Mouse (Mus musculus) limb, embryonic 11.5 days (tissue): Measurements from ENCODE around the gene Ly6g5b. TPM values are rescaled to one million over a fixed set of nuclear protein-coding genes. Genes with fewer than 3 reads are reported as not detected.

Experiments
- ATAC-seq: fragments of 200-750 bp; cut with Nextera tagmentation; 2 replicates; pipeline ENCODE4 v1.8.0; 2017; ENCODE audit warnings: low read depth; ENCODE audit not compliant: insufficient number of reproducible peaks, low FRiP score, low TSS enrichment
- DNase-seq: peaks from one replicate; pipeline ENCODE4 v3.0.0-alpha.2; 2015; ENCODE audit warnings: low spot score
- H3K27ac ChIP-seq: fragments of 300-500 bp; sonication (generic); replicated peaks from 2 replicates; pipeline ENCODE4 v1.5.1; 2014; ENCODE audit warnings: low read depth, mild to moderate bottlenecking, low read length
- H3K27me3 ChIP-seq: fragments of 300-500 bp; sonication (generic); 2 replicates; pipeline ENCODE4 v1.6.1; 2014; ENCODE audit warnings: mild to moderate bottlenecking, low read length, mixed read lengths; ENCODE audit not compliant: control insufficient read depth, insufficient read depth
- H3K36me3 ChIP-seq: fragments of 300-500 bp; sonication (generic); 2 replicates; pipeline ENCODE4 v1.6.1; 2014; ENCODE audit warnings: mild to moderate bottlenecking, low read length, moderate library complexity, mixed read lengths; ENCODE audit not compliant: control insufficient read depth, insufficient read depth
- H3K4me1 ChIP-seq: fragments of 300-500 bp; sonication (generic); 2 replicates; pipeline ENCODE4 v1.6.1; 2014; ENCODE audit warnings: low read length, mixed read lengths; ENCODE audit not compliant: control insufficient read depth, insufficient read depth
- H3K4me2 ChIP-seq: fragments of 300-500 bp; sonication (generic); 2 replicates; pipeline ENCODE4 v1.6.1; 2014; ENCODE audit warnings: low read depth, mild to moderate bottlenecking, moderate library complexity; ENCODE audit not compliant: severe bottlenecking
- H3K4me3 ChIP-seq: fragments of 300-500 bp; sonication (generic); 2 replicates; pipeline ENCODE4 v1.5.1; 2014; ENCODE audit warnings: low read depth, low read length
- H3K9ac ChIP-seq: fragments of 300-500 bp; sonication (generic); 2 replicates; pipeline ENCODE4 v1.6.1; 2014; ENCODE audit warnings: mild to moderate bottlenecking, low read length
- H3K9me3 ChIP-seq: fragments of 300-500 bp; sonication (generic); 2 replicates; pipeline ENCODE4 v1.6.1; 2016; ENCODE audit warnings: low read length; ENCODE audit not compliant: control insufficient read depth
- WGBS: fragments of 180-500 bp; shearing (Covaris S2); extraction: QIAGEN DNeasy Blood & Tissue Kit; methylation state at CpG from one replicate; pipeline ENCODE4 v1.1.7; 2014; 5-methylcytosine and 5-hydroxymethylcytosine counted together
- polyA plus RNA-seq: library from polyadenylated mRNA; unstranded; fragments of >200 nt; fragmentation: Nextera tagmentation; extraction: Ambion mirVana; gene quantifications from 2 replicates; pipeline ENCODE4 v1.2.1, GENCODE M21; 2014

Ly6g5b gene
- polyA plus RNA-seq, 1 experiment from 2014 or later: 0.75 TPM

GRCm38 (mm10) chr17:35064951-35065947 is 50.0 kb downstream of the Ly6g5b start, which contains the start of gene Ly6g6c:
Ly6g6c (plus strand) TSS chr17:35065388.
- DNase-seq: peak; percentile 71

GRCm38 (mm10) chr17:35064378-35064877 is 50.8 kb downstream of the Ly6g5b start:
- peak overlapping the region; percentile 74 for H3K4me2 ChIP-seq
- no peaks in the 10 kb centered on the region for H3K9me3 ChIP-seq
- H3K4me3 ChIP-seq: no peak overlapping the region
- no peak for ATAC-seq
- 26% methylated on average over 10 of the region's 10 CpGs for whole genome bisulfite sequencing
- H3K36me3 ChIP-seq: peaks cover 11% of the 10 kb centered on the region
- peaks cover 27% of the 10 kb centered on the region for H3K27me3 ChIP-seq
- H3K27ac ChIP-seq: peak overlapping the region; percentile 51; the same call in 1 of the 2 replicates
- DNase-seq: no peak
- peaks cover 19% of the 10 kb centered on the region for H3K4me1 ChIP-seq
- H3K9ac ChIP-seq: no peak overlapping the region

More at GRCm38 (mm10) chr17:35064951-35065947, 50.0 kb downstream of the Ly6g5b start, which contains the start of gene Ly6g6c:
- H3K4me2 ChIP-seq: peak within 1 kb of the TSS; percentile 74
- H3K36me3 ChIP-seq: peaks cover 11% of the 10 kb centered on the region
- ATAC-seq: peak; percentile 31; the same call in 1 of the 2 replicates
- H3K27ac ChIP-seq: peak within 1 kb of the TSS; percentile 51; the same call in 1 of the 2 replicates
- H3K27me3 ChIP-seq: peaks cover 27% of the 10 kb centered on the region
- peak within 1 kb of the TSS; percentile 21 for H3K4me3 ChIP-seq
- H3K9me3 ChIP-seq: no peaks in the 10 kb centered on the region
- H3K9ac ChIP-seq: peak within 1 kb of the TSS; percentile 49
- H3K4me1 ChIP-seq: peaks cover 16% of the 10 kb centered on the region
- WGBS: 2% methylated on average over 48 of the region's 48 CpGs

Other genes starting within 250 kb of the Ly6g5b start
- gene Zbtb12, start 235.9 kb downstream of the Ly6g5b start, polyA plus RNA-seq: 1.9 and 2.3 TPM in 2 replicates
- not detected in 2 replicates for gene Gm20547, start 233.4 kb downstream of the Ly6g5b start, polyA plus RNA-seq
- gene C2, start 217.2 kb downstream of the Ly6g5b start, polyA plus RNA-seq: 0.44 and 0.58 TPM in 2 replicates
- 77.8 and 78.9 TPM in 2 replicates for gene Ehmt2, start 217.0 kb downstream of the Ly6g5b start, polyA plus RNA-seq
- gene Slc44a4, start 201.0 kb downstream of the Ly6g5b start, polyA plus RNA-seq: 0.21 TPM in 1 of 2 replicates, not detected in the other
- gene Neu1, start 184.2 kb downstream of the Ly6g5b start, polyA plus RNA-seq: 10.3 and 12.8 TPM in 2 replicates
- 0.43 and 0.44 TPM in 2 replicates for gene Hspa1b, start 156.2 kb downstream of the Ly6g5b start, polyA plus RNA-seq
- 0.36 and 0.43 TPM in 2 replicates for gene Gm20481, start 145.5 kb downstream of the Ly6g5b start, polyA plus RNA-seq
- gene Hspa1a, start 143.3 kb downstream of the Ly6g5b start, polyA plus RNA-seq: 0.75 and 4.0 TPM in 2 replicates
- 1.5 and 1.6 TPM in 2 replicates for gene Hspa1l, start 142.7 kb downstream of the Ly6g5b start, polyA plus RNA-seq
- gene Lsm2, start 133.6 kb downstream of the Ly6g5b start, polyA plus RNA-seq: 266 and 271 TPM in 2 replicates
- 124 and 140 TPM in 2 replicates for gene Vars, start 114.4 kb downstream of the Ly6g5b start, polyA plus RNA-seq
- gene Vwa7, start 98.8 kb downstream of the Ly6g5b start, polyA plus RNA-seq: 0.07 and 0.16 TPM in 2 replicates
- gene Sapcd1, start 87.4 kb downstream of the Ly6g5b start, polyA plus RNA-seq: 1.4 TPM in 2 replicates
- gene Msh5, start 68.7 kb downstream of the Ly6g5b start, polyA plus RNA-seq: 3.5 and 3.7 TPM in 2 replicates
- 52.1 and 76.7 TPM in 2 replicates for gene Clic1, start 65.5 kb downstream of the Ly6g5b start, polyA plus RNA-seq
- 553 and 582 TPM in 2 replicates for gene Ddah2, start 56.4 kb downstream of the Ly6g5b start, polyA plus RNA-seq
- 0.16 TPM in 1 of 2 replicates, not detected in the other for gene Ly6g6c, start 50.0 kb downstream of the Ly6g5b start, polyA plus RNA-seq
- gene Mpig6b, start 49.2 kb downstream of the Ly6g5b start, polyA plus RNA-seq: 0.84 and 1.2 TPM in 2 replicates
- gene Ly6g6e, start 38.5 kb downstream of the Ly6g5b start, polyA plus RNA-seq: 1.5 and 2.1 TPM in 2 replicates
- 0.72 and 1.6 TPM in 2 replicates for gene Ly6g6d, start 37.4 kb downstream of the Ly6g5b start, polyA plus RNA-seq
- 0.27 and 0.73 TPM in 2 replicates for gene Ly6g6f, start 29.8 kb downstream of the Ly6g5b start, polyA plus RNA-seq
- 43.1 and 46.9 TPM in 2 replicates for gene Abhd16a, start 26.2 kb downstream of the Ly6g5b start, polyA plus RNA-seq
- not detected in 2 replicates for gene Ly6g5c, start 7.1 kb downstream of the Ly6g5b start, polyA plus RNA-seq
- 24.0 and 29.1 TPM in 2 replicates for gene Gpank1, start 6.0 kb upstream of the Ly6g5b start, polyA plus RNA-seq
- 277 and 290 TPM in 2 replicates for gene Csnk2b, start 6.6 kb upstream of the Ly6g5b start, polyA plus RNA-seq
- 8.6 and 8.9 TPM in 2 replicates for gene D17H6S53E, start 10.9 kb upstream of the Ly6g5b start, polyA plus RNA-seq
- 0.44 and 1.5 TPM in 2 replicates for gene Apom, start 16.6 kb upstream of the Ly6g5b start, polyA plus RNA-seq
- 103 and 104 TPM in 2 replicates for gene Bag6, start 19.8 kb upstream of the Ly6g5b start, polyA plus RNA-seq
- 215 and 234 TPM in 2 replicates for gene Prrc2a, start 49.5 kb upstream of the Ly6g5b start, polyA plus RNA-seq
- 3.4 and 3.9 TPM in 2 replicates for gene Aif1, start 60.6 kb upstream of the Ly6g5b start, polyA plus RNA-seq
- 4.0 and 4.7 TPM in 2 replicates for gene Lst1, start 73.0 kb upstream of the Ly6g5b start, polyA plus RNA-seq
- gene Ltb, start 79.0 kb upstream of the Ly6g5b start, polyA plus RNA-seq: 0.45 and 0.54 TPM in 2 replicates
- gene Tnf, start 86.6 kb upstream of the Ly6g5b start, polyA plus RNA-seq: not detected in 2 replicates
- 0.11 and 0.27 TPM in 2 replicates for gene Lta, start 89.9 kb upstream of the Ly6g5b start, polyA plus RNA-seq
- not detected in 2 replicates for gene Gm16181, start 105.4 kb upstream of the Ly6g5b start, polyA plus RNA-seq
- 3.9 and 5.9 TPM in 2 replicates for gene Atp6v1g2, start 118.2 kb upstream of the Ly6g5b start, polyA plus RNA-seq
- 4.0 and 4.6 TPM in 2 replicates for gene Nfkbil1, start 120.4 kb upstream of the Ly6g5b start, polyA plus RNA-seq
- 739 and 748 TPM in 2 replicates for gene Ddx39b, start 126.3 kb upstream of the Ly6g5b start, polyA plus RNA-seq
- 15.7 and 16.3 TPM in 2 replicates for gene H2-D1, start 147.3 kb upstream of the Ly6g5b start, polyA plus RNA-seq
- not detected in 2 replicates for gene H2-Q1, start 205.0 kb upstream of the Ly6g5b start, polyA plus RNA-seq
- 0.16 and 0.31 TPM in 2 replicates for gene H2-Q2, start 226.8 kb upstream of the Ly6g5b start, polyA plus RNA-seq